Mouse (Mus musculus) skeletal muscle tissue, adult 2 months (tissue): ENCODE data around the gene Mettl2.
"Not testable (repeated sequence)": the region's sequence is repeated elsewhere in the genome, so short reads cannot be mapped to it uniquely, and the experiment has no call there.

Source experiments
- DNase-seq: peaks from one replicate; pipeline ENCODE4 v3.0.0-alpha.2; 2012; ENCODE audit warnings: low read depth, low spot score

Mettl2 gene

DNA sequence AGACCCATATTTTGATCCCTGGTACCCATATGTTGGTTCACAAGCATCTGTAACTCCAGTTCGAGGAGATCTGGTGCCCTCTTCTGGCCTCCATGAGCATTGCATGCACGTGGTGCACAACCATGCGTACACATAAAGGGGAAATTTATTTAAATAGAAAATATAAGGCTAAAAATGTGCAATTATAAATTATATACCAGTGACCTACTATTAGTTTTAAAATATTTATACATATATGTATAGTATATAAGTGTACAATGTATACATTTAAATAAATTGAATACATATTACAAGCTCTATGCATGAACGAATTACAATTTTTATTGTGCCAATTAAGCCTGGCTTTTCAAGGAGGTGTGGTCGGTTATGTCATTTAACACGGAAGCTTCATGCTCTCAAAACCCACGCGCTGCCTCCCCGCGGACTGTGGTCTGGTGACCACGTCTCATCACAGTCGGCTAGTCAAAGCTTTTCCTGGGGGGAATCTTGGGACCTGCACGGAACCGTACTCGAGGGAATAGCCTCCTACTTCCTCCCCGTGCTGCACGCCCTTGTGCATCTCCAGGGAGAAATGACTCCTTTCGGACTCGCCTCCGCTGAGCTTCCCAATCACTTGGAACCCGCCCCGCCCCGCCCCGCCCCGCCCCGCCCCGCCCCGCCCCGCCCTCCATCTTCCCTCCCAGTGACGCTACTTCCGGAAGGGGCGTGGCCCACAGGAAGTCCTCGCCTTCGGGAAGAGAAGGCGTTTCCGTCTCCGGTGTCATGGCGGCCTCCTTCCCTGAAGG, at the start of gene Mettl2:
Gene Mettl2 (plus strand): TSS at position 691 of the 785 bp plus-strand sequence.
- DNase-seq, result peak; percentile 84

GRCm38 (mm10) chr11:105112448-105112847, 13.8 kb upstream of the Mettl2 start:
- not testable (repeated sequence) for DNase-seq

DNA sequence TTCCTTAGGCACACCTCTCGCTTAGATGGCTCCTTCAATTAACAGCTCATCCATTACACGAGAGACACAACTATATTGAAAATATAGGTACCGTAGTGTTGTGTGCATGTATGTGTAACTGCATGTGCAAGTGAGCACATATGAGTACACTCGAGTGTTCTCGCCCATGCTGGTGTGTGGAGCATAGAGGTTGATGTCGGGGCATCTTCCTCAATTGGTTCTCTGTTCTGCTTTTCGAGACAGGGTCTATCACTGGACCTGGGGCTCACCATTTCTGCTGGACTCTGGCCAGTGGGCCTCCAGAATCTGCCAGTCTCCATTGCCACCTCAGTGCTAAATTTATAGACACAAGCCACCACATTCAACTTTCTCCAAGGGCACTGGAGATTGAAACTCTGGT, 8.4 kb upstream of the Mettl2 start:
- no peak for DNase-seq

DNA sequence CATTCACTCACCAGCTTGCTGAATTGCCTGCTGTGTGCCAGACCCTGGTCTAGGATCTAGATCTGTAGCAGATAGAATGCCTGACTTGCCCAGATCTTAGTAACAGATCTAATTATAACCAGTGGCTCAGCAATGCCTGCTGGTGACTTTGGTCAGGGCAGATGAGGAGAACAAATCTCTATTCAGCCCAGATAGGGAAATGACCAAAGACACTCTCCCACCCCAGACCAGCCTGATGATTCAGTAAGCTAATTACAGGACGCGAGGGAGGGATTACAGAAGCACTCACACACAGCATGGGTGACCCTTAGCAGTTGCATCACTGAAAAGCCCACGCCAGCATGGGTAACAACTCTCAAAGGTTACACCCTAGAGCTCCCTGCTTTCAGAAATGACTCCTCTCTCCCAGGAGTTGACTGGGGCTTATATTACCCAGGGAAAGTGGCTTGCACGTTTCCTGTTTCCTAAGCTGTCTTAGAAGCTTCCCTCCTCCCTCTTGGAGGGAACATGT, 5.6 kb upstream of the Mettl2 start:
- no peak for DNase-seq

- not testable (repeated sequence) for DNase-seq
Measured at GRCm38 (mm10) chr11:105121792-105122191, 4.4 kb upstream of the Mettl2 start.

DNA sequence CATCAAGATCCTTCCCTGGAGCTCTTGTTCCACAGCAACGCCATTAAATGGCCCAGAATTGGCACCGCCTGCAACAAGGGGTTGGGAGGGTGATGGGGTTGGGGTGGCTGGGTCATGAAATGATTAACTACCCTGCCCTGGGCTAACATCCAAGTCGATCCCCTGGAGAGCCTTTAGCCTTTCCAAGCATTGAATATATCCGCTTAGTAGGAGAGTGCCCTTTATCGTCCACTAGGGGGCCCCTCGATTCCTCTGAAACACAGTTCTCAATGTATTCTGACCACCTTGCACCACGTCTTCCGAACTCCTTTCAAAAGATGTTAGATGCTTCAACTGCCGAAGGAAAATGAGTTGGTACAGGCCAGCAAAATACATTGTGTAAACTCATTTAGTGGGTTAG, 2.2 kb upstream of the Mettl2 start:
- DNase-seq, result peak; percentile 30

DNA sequence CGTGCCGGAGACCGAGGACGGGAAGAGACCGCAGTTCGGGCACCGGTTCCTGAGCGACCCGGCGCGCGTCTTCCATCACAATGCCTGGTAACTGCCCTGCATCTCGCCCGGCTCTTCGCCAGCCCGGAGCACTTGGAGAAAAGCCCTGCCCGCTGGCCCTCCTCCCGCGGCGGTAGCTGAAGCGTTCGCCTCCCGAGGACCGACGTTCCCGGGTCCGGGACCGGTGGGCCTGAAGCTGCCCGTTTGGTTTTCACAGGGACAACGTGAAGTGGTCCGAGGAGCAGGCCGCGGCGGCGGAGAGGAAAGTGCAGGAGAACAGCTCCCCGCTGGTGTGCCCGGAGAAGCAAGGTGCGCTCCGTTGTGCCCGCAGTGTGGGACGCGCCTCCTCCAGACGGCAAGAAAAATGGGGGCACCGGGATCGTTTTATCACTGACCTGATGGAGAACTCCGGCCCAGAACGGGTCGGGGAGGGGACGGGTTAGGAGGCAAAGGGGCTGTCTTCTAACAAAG, 350 bp downstream of the Mettl2 start:
- DNase-seq, result no peak

- no peak for DNase-seq
Measured at GRCm38 (mm10) chr11:105135692-105136091, 9.5 kb downstream of the Mettl2 start.

- DNase-seq, result not testable (repeated sequence)
Measured at GRCm38 (mm10) chr11:105137255-105137654, 11.0 kb downstream of the Mettl2 start.

GRCm38 (mm10) chr11:105140512-105140911, 14.3 kb downstream of the Mettl2 start:
- DNase-seq, result not testable (repeated sequence)

GRCm38 (mm10) chr11:105141115-105141514, 14.9 kb downstream of the Mettl2 start:
- DNase-seq, result no peak

GRCm38 (mm10) chr11:105143564-105143963, 17.3 kb downstream of the Mettl2 start:
- DNase-seq, result no peak

DNA sequence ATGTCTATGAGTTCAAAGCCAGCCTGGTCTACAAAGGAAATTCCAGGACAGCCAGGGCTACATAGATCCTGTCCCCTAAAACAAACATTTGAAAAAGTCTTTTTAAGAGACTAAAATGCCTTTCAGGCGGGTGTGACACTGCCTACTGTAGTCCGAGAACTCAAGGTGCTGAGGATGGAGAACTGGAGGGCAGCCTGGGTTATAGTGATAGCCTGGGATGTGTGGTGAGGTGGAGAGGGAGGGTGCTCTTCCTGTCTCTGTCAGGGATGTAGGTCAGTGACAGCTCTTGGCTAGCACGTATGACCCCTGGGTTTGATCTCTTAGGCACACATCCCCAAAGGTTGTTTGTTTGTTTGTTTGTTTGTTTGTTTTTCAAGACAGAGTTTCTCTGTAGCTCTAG, 17.9 kb downstream of the Mettl2 start:
- no peak for DNase-seq

DNA sequence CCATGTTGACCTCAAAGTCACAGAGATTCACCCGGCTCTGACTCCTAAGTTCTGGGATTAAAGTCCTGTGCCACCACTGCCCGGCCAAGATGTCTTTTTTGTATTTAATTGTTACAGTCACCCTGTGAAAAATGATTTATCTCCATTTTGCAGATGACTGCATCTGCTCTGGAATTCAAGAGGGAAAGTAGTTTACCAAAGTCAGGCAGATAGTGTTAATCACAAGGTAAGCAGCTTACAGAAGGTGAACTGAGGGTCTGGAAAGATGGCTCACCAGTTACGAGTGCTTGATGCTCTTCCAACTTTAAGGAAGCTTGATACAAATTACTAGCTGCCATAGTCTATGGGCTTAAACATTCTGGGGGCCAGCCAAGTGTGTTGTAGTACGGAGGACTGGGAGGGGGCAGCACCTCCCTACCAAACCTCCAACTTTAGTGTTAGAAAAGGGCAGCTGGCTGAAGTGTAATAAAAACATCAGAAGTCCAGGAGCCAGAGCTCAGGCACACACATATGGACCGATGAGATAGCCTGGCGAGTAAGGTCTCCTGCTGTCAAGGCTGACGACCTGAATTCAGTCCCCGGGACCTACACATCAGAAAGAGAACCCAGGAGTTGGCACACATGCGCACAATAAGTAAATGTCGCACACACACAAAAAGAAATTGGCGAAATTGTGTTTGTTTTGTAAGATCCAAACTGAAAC, 18.4 kb downstream of the Mettl2 start:
- no peak for DNase-seq

DNA sequence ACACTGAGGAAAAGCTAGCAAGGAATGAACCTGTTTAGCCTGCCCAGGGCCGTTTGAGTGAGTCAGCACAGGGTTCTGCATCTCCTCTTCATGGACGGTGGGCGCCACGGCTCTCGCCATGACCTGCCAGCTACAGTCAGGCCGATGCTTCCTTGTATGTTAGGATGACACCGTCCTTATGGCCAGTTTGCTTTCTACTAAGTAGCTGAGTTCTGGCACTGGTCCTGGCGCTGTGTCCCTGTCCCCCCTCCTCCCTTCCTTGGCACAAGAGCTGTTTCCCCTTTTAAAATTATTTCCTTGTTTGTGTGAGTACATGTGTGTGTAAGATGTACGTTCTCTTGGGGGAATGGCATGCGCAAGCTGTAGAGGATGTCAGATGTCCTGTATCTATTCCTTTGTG, 19.0 kb downstream of the Mettl2 start:
- DNase-seq, result no peak

- DNase-seq, result no peak
Measured at GRCm38 (mm10) chr11:105146593-105146992, 20.4 kb downstream of the Mettl2 start, which contains the start of gene Gm10842. Gm10842 (plus strand) TSS chr11:105146893.

- no peak for DNase-seq
Measured at GRCm38 (mm10) chr11:105149353-105149752, 23.1 kb downstream of the Mettl2 start.

- DNase-seq, result no peak
Measured at GRCm38 (mm10) chr11:105149766-105150165, 23.5 kb downstream of the Mettl2 start.

GRCm38 (mm10) chr11:105150691-105151090, 24.5 kb downstream of the Mettl2 start:
- no peak for DNase-seq

- no peak for DNase-seq
Measured at GRCm38 (mm10) chr11:105151226-105152016, 25.2 kb downstream of the Mettl2 start.

DNA sequence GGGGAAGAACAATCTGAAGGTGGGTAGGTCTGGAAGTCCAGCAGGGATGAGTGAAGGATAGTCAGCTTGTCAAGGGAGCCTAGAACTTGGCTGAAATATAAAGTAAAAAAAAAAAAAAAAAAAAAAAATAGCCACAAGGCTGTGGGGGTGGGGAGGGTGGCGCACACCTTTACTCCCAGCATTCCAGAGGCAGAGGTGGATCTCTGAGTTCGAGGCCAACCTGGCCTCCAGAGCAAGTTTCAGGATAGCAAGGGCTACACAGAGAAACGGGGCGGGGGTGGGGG, 25.7 kb downstream of the Mettl2 start:
- no peak for DNase-seq

- no peak for DNase-seq
Measured at GRCm38 (mm10) chr11:105152357-105152899, 26.2 kb downstream of the Mettl2 start.
